Mouse (Mus musculus) intestine, postnatal 0 days (tissue): ENCODE data around the gene Acap1. TPM values are rescaled to one million over a fixed set of nuclear protein-coding genes. Genes with fewer than 3 reads are reported as not detected.

Experiments used
- ATAC-seq: fragments of 200-750 bp; cut with Nextera tagmentation; 2 replicates; pipeline ENCODE4 v1.8.0; 2017; ENCODE audit warnings: mild to moderate bottlenecking, moderate TSS enrichment, moderate library complexity
- H3K27ac ChIP-seq: fragments of 300-500 bp; sonication (generic); 2 replicates; pipeline ENCODE4 v1.5.1; 2014; ENCODE audit warnings: mild to moderate bottlenecking, low read depth, low read length, moderate library complexity
- H3K27me3 ChIP-seq: fragments of 300-500 bp; sonication (generic); replicated peaks from 2 replicates; pipeline ENCODE4 v1.6.1; 2014; ENCODE audit warnings: low read length, mixed read lengths; ENCODE audit not compliant: control insufficient read depth, insufficient read depth
- H3K36me3 ChIP-seq: fragments of 300-500 bp; sonication (generic); 2 replicates; pipeline ENCODE4 v1.6.1; 2014; ENCODE audit warnings: mild to moderate bottlenecking, moderate library complexity; ENCODE audit not compliant: control insufficient read depth, insufficient read depth
- H3K4me1 ChIP-seq: fragments of 300-500 bp; sonication (generic); replicated peaks from 2 replicates; pipeline ENCODE4 v1.6.1; 2014; ENCODE audit warnings: antibody characterized with exemption, low read length, mixed read lengths; ENCODE audit not compliant: control insufficient read depth, insufficient read depth
- H3K4me2 ChIP-seq: fragments of 300-500 bp; sonication (generic); replicated peaks from 2 replicates; pipeline ENCODE4 v1.6.1; 2014; ENCODE audit warnings: low read depth, mild to moderate bottlenecking, moderate library complexity
- H3K4me3 ChIP-seq: fragments of 300-500 bp; sonication (generic); 2 replicates; pipeline ENCODE4 v1.5.1; 2014; ENCODE audit warnings: low read depth, low read length
- H3K9ac ChIP-seq: fragments of 300-500 bp; sonication (generic); 2 replicates; pipeline ENCODE4 v1.6.1; 2014; ENCODE audit warnings: mild to moderate bottlenecking, low read depth, low read length
- H3K9me3 ChIP-seq: fragments of 300-500 bp; sonication (generic); 2 replicates; pipeline ENCODE4 v1.6.1; 2016; ENCODE audit warnings: mixed run types; ENCODE audit not compliant: control insufficient read depth
- CTCF ChIP-seq: sonication (generic); IDR thresholded peaks from 2 replicates; pipeline ENCODE4 v1.5.1; 2016; ENCODE audit warnings: low read depth, mild to moderate bottlenecking, control low read depth, antibody characterized with exemption, moderate library complexity
- WGBS: fragments of 180-500 bp; shearing (Covaris S2); extraction: QIAGEN DNeasy Blood & Tissue Kit; methylation state at CpG from one replicate; pipeline ENCODE4 v1.1.7; 2014; 5-methylcytosine and 5-hydroxymethylcytosine counted together
- polyA plus RNA-seq: library from polyadenylated mRNA; unstranded; fragments of >200 nt; fragmentation: Nextera tagmentation; extraction: Ambion mirVana; gene quantifications from 2 replicates; pipeline ENCODE4 v1.2.1, GENCODE M21; 2015

The Acap1 gene
- polyA plus RNA-seq, 1 experiment from 2014 or later: 1.1 TPM

- 0 out of 2 replicates have a peak, but pooled peaks cover 5% of the 10 kb centered on the region for H3K4me1 ChIP-seq
- ATAC-seq: no peak
- TF ChIP-seq CTCF: no peak
- H3K27ac ChIP-seq: no peak overlapping the region
- 33% methylated on average over 9 of the region's 9 CpGs for WGBS
- H3K4me2 ChIP-seq: peak overlapping the region; percentile 91
- H3K9me3 ChIP-seq: no peaks in the 10 kb centered on the region
- H3K4me3 ChIP-seq: peak overlapping the region; percentile 78
- peaks cover 72% of the 10 kb centered on the region for H3K36me3 ChIP-seq
- no peak overlapping the region; the same call in 1 of the 2 replicates for H3K9ac ChIP-seq
- no peaks in the 10 kb centered on the region for H3K27me3 ChIP-seq
Measured at GRCm38 (mm10) chr11:69914917-69915430, 19.6 kb upstream of the Acap1 start.

- ATAC-seq: peak; percentile 11; the same call in 1 of the 2 replicates
- H3K27me3 ChIP-seq: no peaks in the 10 kb centered on the region
- 0 out of 2 replicates have a peak, but pooled peaks cover 3% of the 10 kb centered on the region for H3K4me1 ChIP-seq
- H3K4me3 ChIP-seq: peak overlapping the region; percentile 78
- H3K36me3 ChIP-seq: peaks cover 78% of the 10 kb centered on the region
- H3K4me2 ChIP-seq: peak overlapping the region; percentile 91
- peak overlapping the region; percentile 78 for H3K9ac ChIP-seq
- H3K27ac ChIP-seq: peak overlapping the region; percentile 78
- 0% methylated on average over 17 of the region's 17 CpGs for WGBS
- H3K9me3 ChIP-seq: no peaks in the 10 kb centered on the region
- TF ChIP-seq CTCF: no peak
Measured at GRCm38 (mm10) chr11:69914372-69914764, 19.0 kb upstream of the Acap1 start.

- ATAC-seq: peak; percentile 85
- H3K36me3 ChIP-seq: peaks cover 80% of the 10 kb centered on the region
- H3K4me3 ChIP-seq: peak within 1 kb of the TSS; percentile 78
- no peaks in the 10 kb centered on the region for H3K27me3 ChIP-seq
- peak within 1 kb of the TSS; percentile 78 for H3K9ac ChIP-seq
- 1% methylated on average over 61 of the region's 61 CpGs for WGBS
- peak within 1 kb of the TSS; percentile 78 for H3K27ac ChIP-seq
- no peaks in the 10 kb centered on the region for H3K9me3 ChIP-seq
- H3K4me1 ChIP-seq: no peaks in the 10 kb centered on the region
- no peak for TF ChIP-seq CTCF
- peak within 1 kb of the TSS; percentile 91 for H3K4me2 ChIP-seq
Measured at GRCm38 (mm10) chr11:69913554-69914371, 18.4 kb upstream of the Acap1 start, which contains the start of gene Gps2. TSS of gene Gps2 (plus strand) at chr11:69913888.

GRCm38 (mm10) chr11:69912716-69913530 is 17.6 kb upstream of the Acap1 start:
- Histone ChIP-seq H3K4me3 (peak overlapping the region; percentile 78), H3K4me1 (no peaks in the 10 kb centered on the region), H3K4me2 (peak overlapping the region; percentile 91), H3K36me3 (peaks cover 80% of the 10 kb centered on the region), H3K9ac (no peak overlapping the region), H3K27ac (0 out of 2 replicates have a peak overlapping the region, but pooled peaks have one; percentile 17), H3K9me3 (no peaks in the 10 kb centered on the region), H3K27me3 (no peaks in the 10 kb centered on the region)
- TF ChIP-seq CTCF: no peak
- no peak for ATAC-seq
- WGBS: 70% methylated on average over 15 of the region's 15 CpGs

- Histone ChIP-seq H3K9ac (no peak overlapping the region), H3K4me3 (no peak overlapping the region), H3K4me1 (no peaks in the 10 kb centered on the region), H3K27me3 (no peaks in the 10 kb centered on the region), H3K36me3 (peaks cover 80% of the 10 kb centered on the region), H3K4me2 (peak overlapping the region; percentile 45), H3K9me3 (no peaks in the 10 kb centered on the region), H3K27ac (peak overlapping the region; percentile 70)
- no peak for ATAC-seq
- TF ChIP-seq CTCF: no peak
- 95% methylated on average over 5 of the region's 6 CpGs for WGBS
Measured at GRCm38 (mm10) chr11:69911701-69912100, 16.4 kb upstream of the Acap1 start.
